Mouse (Mus musculus): ENCODE measurements around the gene Fhdc1. TPM values are rescaled to one million over a fixed set of nuclear protein-coding genes. Genes with fewer than 3 reads are reported as not detected.
A peak's percentile ranks its signal among the peaks of the same experiment; 100 is the strongest.

Fhdc1 gene
- 2.0 and 2.1 TPM in 2 replicates for polyA plus RNA-seq (2016; fragmentation: Nextera tagmentation; extraction: Ambion mirVana)

DNA sequence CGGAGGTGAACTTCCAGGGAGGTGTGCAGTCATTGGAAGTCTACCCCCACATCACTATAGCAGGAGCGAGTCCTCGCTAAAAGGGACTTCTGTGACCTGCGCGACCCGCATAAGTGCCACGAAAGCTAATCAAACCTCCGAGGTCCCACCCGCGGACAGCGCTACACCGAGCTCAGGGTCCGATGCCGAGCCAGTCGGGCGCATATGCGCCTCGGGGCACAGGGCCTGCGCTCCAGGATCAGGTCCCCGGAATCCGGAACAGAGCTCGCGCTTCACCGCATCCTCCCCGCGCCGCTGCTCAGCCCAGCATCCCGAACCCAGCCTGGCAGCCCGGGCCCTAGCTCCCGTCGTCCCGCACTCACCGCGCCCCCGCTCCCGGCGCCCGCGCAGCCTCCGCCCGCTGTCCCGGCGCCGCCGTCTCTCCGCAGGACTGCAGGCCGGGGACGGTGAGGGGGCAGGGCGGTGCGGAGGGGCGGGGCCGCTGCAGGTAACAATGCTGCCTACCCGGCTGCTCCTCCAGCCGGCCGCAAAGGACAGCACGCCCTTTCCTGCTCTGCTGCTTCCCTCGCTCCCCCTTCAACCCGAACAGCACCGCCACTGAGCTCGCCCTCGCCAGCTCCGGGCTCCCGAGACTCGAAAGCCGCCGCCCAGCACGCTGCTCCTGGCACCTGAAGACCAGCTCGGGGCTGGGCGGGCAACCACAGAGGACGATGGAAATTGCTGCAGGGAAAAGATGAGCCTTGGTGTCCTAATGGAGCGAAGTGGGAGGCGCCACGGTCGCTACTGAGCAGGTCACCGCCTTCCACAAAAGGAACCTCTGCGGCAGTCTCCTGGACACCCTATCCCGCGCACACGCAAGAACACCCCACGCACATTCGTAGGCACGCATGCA, at the start of gene Fhdc1:
Fhdc1 (minus strand) TSS at position 424 of the 892 bp plus-strand sequence.
- Histone ChIP-seq H3K4me3 (peak within 1 kb of the TSS; percentile 78), H3K36me3 (no peaks in the 10 kb centered on the region), H3K9me3 (replicated peaks) (no peaks in the 10 kb centered on the region), H3K27ac (replicated peaks) (peak within 1 kb of the TSS; percentile 77), H3K27me3 (ENCODE audit: low read depth, poor library complexity, severe bottlenecking) (peaks cover 84% of the 10 kb centered on the region), H3K4me1 (peaks cover 44% of the 10 kb centered on the region)
- WGBS, result under 1% methylated on average over 82 of the region's 82 CpGs
- peak; percentile 75 for DNase-seq (ENCODE audit: low spot score)

DNA sequence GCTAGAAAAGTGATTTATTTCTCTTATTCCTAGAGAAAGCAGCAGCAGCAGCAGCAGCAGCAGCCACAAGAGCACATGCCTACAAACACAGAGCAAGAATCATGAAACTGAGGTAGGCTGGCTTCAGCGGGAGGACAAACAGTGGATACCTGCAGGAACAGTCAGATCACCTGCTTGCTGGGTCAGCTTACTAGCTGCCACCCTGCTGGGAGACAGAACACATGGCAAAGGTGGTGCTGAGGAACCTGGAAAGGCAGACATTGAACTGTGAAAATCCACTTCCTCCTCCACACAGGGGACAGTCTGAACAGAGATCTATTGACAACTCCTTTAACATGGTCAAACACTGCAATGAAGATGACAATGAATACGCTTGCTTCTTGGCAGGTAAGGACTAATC, 48.8 kb upstream of the Fhdc1 start:
- Histone ChIP-seq H3K27ac (replicated peaks) (no peak overlapping the region), H3K27me3 (ENCODE audit: low read depth, poor library complexity, severe bottlenecking) (no peaks in the 10 kb centered on the region), H3K4me3 (no peak overlapping the region), H3K4me1 (no peaks in the 10 kb centered on the region), H3K9me3 (replicated peaks) (no peaks in the 10 kb centered on the region), H3K36me3 (peaks cover 9% of the 10 kb centered on the region)
- DNase-seq (ENCODE audit: low spot score), result no peak
- 75% methylated on average over 2 of the region's 2 CpGs for WGBS

DNA sequence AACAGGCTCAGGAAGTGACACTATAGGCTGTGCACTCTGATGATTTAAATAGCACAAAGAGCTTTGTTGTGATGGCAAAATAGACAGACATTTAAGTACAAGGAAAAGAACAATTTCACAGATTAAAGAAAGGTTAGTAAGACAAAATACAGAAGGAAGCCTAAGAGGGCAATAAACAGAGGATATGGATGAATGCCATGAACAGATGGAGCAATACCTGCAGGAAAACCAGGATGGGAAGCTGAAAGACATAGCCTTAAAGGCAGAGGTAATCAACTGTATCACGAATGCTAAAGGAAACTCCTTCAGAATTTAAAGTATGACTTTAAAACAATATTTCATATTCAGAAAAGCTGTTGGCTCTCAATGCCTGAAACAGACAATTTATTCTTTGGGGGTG, 44.7 kb upstream of the Fhdc1 start:
- DNase-seq (ENCODE audit: low spot score), result no peak
- Histone ChIP-seq H3K36me3 (peaks cover 6% of the 10 kb centered on the region), H3K27me3 (ENCODE audit: low read depth, poor library complexity, severe bottlenecking) (no peaks in the 10 kb centered on the region), H3K9me3 (replicated peaks) (no peaks in the 10 kb centered on the region), H3K27ac (replicated peaks) (no peak overlapping the region), H3K4me1 (no peaks in the 10 kb centered on the region), H3K4me3 (no peak overlapping the region)
- WGBS, result 90% methylated on average over 1 of the region's 1 CpGs

DNA sequence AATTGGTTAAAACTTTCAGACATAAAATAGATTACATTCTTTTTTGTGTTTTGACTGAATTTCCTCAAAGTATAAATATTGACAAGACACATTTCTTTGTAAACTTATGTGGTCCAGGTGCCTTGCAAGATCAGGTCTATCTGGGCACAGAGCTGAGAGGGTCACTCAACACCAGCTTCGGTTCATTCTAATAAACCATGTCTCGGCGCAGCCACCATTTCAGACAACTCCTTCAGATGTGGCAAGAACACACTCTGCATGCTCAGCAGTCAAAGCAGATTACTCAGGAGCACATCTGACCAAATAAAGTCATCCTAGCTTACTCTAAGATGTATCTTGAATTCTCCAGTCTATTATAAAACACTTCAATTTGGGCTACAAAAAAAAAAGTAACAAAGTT, 35.9 kb upstream of the Fhdc1 start:
- DNase-seq (ENCODE audit: low spot score), result no peak
- H3K27me3 ChIP-seq (ENCODE audit: low read depth, poor library complexity, severe bottlenecking), result no peaks in the 10 kb centered on the region
- peaks cover 5% of the 10 kb centered on the region; the same call in 1 of the 2 replicates for H3K36me3 ChIP-seq
- no peak overlapping the region for H3K27ac ChIP-seq (replicated peaks)
- WGBS, result 96% methylated on average over 3 of the region's 3 CpGs
- H3K9me3 ChIP-seq (replicated peaks), result no peaks in the 10 kb centered on the region
- peaks cover 6% of the 10 kb centered on the region for H3K4me1 ChIP-seq
- no peak overlapping the region for H3K4me3 ChIP-seq

DNA sequence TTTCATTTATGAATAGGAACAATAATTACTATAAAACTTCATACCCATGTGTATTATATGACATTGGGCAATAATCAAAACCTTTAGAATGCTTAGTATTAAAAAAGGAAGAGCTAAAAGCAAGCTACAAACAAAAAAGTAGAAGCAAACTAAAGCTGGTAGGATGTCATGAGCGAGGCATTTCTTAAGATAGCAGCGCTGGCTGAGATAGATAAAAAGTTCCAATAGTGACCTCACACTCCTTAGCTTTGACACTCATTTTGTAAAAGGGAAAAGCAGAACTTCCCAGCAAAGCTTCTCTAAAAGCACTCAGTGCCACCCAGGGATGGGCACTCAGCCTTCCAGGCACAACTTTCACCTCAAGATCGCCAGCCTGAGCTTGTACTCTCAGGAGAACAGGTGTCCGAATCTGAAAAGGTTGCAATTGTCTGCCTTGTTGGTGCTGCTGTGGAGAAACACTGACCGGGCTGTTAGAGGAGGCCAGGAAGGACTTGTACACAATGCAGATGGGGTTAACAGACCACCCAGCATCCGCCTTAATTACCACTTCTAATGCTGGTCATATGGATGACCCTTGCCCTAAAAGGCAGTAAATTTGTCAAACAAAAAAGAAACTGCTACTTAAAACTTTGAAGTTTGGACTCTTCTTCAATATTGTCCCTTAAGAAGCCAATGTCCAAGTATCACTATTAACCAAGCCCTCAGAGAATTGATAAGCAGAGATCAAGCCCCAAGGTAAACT, 32.7 kb upstream of the Fhdc1 start:
- Histone ChIP-seq H3K36me3 (no peaks in the 10 kb centered on the region; the same call in 1 of the 2 replicates), H3K27ac (replicated peaks) (0 out of 2 replicates have a peak overlapping the region, but pooled peaks have one; percentile 33), H3K27me3 (ENCODE audit: low read depth, poor library complexity, severe bottlenecking) (no peaks in the 10 kb centered on the region), H3K4me3 (no peak overlapping the region), H3K4me1 (peaks cover 6% of the 10 kb centered on the region), H3K9me3 (replicated peaks) (no peaks in the 10 kb centered on the region)
- DNase-seq (ENCODE audit: low spot score), result no peak
- 83% methylated on average over 6 of the region's 6 CpGs for WGBS

DNA sequence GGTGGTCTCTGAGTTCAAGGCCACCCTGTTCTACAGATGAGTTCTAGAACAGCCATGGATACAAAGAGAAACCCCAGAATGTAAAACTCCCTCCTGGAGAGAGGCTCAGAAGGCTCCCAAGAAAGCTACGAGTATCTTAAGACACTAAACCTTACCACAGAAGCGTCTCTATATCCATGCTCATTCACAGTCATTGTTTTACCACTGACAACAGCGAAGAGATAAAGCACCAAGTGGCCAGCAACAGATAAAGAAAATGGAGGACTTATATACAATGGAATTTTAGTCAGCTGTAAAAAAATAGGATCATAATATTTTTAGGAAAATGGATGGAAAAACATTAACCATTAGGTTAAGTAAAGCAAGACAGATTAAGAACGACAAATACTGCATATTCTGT, 25.0 kb upstream of the Fhdc1 start:
- 91% methylated on average over 4 of the region's 4 CpGs for WGBS
- H3K4me3 ChIP-seq, result no peak overlapping the region
- no peaks in the 10 kb centered on the region for H3K27me3 ChIP-seq (ENCODE audit: low read depth, poor library complexity, severe bottlenecking)
- H3K27ac ChIP-seq (replicated peaks), result no peak overlapping the region
- no peak for DNase-seq (ENCODE audit: low spot score)
- no peaks in the 10 kb centered on the region for H3K9me3 ChIP-seq (replicated peaks)
- H3K36me3 ChIP-seq, result peaks cover 4% of the 10 kb centered on the region; the same call in 1 of the 2 replicates
- peaks cover 23% of the 10 kb centered on the region for H3K4me1 ChIP-seq

DNA sequence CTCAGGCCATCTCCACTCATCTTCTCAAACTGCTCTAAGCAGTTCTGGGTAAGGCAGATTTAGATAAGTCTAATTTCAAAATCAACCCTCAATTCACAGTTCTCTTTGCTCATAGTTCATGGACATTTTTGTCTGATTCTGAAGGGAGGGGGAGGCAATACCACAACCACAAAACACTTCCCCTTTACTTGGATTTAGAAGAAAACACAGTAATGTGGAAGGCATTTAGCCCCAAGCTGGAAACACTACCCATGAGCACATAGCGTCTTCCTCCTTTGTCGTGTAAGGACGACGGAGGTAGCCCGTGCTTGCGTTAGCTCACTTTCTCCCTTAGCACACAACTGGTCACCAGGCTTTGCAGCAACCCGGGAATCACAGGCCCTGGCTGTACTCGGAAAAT, 24.1 kb upstream of the Fhdc1 start:
- 91% methylated on average over 8 of the region's 8 CpGs for WGBS
- Histone ChIP-seq H3K9me3 (replicated peaks) (no peaks in the 10 kb centered on the region), H3K27ac (replicated peaks) (no peak overlapping the region), H3K4me3 (no peak overlapping the region), H3K27me3 (ENCODE audit: low read depth, poor library complexity, severe bottlenecking) (no peaks in the 10 kb centered on the region), H3K4me1 (peaks cover 23% of the 10 kb centered on the region), H3K36me3 (peaks cover 4% of the 10 kb centered on the region; the same call in 1 of the 2 replicates)
- DNase-seq (ENCODE audit: low spot score), result no peak

DNA sequence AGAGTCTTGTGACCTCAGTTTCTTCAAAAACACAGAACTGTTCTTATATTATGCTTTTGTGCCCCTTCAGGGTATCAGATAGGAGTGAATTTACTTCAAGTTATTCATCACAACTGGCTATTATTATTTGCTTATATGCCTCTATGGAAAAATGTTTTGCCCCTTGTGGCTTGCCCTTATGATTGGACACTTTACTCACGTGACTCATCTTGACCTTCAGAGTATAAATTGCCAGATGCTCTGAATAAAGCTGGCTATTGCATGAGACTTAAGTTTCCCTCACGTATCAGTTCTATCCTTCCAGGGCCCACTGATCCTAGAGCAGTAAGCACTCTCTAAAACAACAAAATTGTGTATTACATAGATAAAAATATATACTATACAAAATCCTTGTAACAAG, 21.9 kb upstream of the Fhdc1 start:
- no peak overlapping the region for H3K27ac ChIP-seq (replicated peaks)
- no peak overlapping the region for H3K4me3 ChIP-seq
- no peak for DNase-seq (ENCODE audit: low spot score)
- WGBS, result 78% methylated on average over 2 of the region's 2 CpGs
- H3K27me3 ChIP-seq (ENCODE audit: low read depth, poor library complexity, severe bottlenecking), result no peaks in the 10 kb centered on the region
- no peaks in the 10 kb centered on the region for H3K9me3 ChIP-seq (replicated peaks)
- peaks cover 19% of the 10 kb centered on the region for H3K4me1 ChIP-seq
- H3K36me3 ChIP-seq, result 0 out of 2 replicates have a peak, but pooled peaks cover 4% of the 10 kb centered on the region

DNA sequence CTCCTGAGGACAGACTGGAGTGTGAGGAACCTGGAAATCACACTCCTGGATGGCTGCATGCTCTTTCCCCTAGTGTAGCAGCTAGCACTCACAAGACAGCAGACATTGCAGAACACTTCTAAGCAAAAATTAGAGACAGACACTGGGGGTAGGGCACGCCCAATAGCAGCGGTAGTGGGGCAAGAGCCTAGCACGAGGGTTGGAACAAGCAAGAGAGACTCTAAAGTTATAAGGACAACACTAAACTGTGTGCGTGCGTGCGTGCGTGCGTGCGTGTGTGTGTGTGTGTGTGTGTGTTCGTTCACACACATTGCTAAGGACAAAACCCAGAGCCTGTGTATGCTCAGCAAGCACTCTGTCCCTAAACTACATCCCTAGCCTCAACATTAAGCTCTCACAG, 20.3 kb upstream of the Fhdc1 start:
- WGBS, result 89% methylated on average over 10 of the region's 10 CpGs

DNA sequence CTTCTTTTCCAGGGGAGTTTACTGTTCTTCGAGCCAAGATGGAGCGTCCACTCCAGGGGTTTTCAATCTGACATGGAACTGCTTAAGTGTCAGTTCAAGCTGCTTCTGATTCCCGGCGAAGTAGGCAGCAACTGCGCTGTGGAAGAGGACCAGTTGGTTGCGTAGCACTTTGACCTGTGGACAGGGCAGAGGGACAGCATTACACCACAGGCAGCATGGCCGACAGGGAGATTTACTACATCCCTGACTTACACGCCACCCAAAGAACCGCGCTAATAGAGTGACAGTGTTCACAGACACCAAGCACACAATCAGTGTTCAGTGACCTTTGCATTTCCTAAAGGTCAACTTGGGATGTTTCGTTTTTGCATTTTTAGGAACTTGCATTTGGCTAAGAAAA, 17.5 kb upstream of the Fhdc1 start:
- Histone ChIP-seq H3K9me3 (replicated peaks) (no peaks in the 10 kb centered on the region), H3K27ac (replicated peaks) (no peak overlapping the region), H3K27me3 (ENCODE audit: low read depth, poor library complexity, severe bottlenecking) (no peaks in the 10 kb centered on the region), H3K36me3 (peaks cover 8% of the 10 kb centered on the region; the same call in 1 of the 2 replicates), H3K4me1 (peaks cover 19% of the 10 kb centered on the region), H3K4me3 (no peak overlapping the region)
- 87% methylated on average over 11 of the region's 11 CpGs for WGBS
- DNase-seq (ENCODE audit: low spot score), result no peak

More for the DNA sequence above, 20.3 kb upstream of the Fhdc1 start:
- Histone ChIP-seq H3K27me3 (ENCODE audit: low read depth, poor library complexity, severe bottlenecking) (no peaks in the 10 kb centered on the region), H3K4me1 (peaks cover 19% of the 10 kb centered on the region), H3K27ac (replicated peaks) (no peak overlapping the region), H3K36me3 (peaks cover 7% of the 10 kb centered on the region; the same call in 1 of the 2 replicates), H3K9me3 (replicated peaks) (no peaks in the 10 kb centered on the region), H3K4me3 (no peak overlapping the region)
- no peak for DNase-seq (ENCODE audit: low spot score)

DNA sequence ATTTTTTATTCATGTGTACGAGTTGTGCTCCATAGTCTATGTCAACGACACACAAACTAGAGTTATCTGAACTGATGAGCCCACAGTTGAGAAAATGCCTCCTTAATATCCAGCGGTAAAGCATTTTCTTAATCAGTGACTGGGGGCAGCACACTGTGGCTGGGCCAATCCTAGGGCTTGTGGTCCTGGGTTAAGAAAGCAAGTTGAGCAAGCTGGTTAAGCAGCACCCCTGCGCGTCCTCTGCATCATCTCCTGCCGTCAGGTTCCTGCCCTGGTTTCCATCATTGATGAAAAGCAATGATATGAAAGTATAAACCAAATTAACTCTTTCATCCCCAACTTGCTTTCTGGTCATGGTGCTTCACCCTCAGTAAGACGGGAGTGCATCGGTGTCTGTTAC, 12.4 kb upstream of the Fhdc1 start:
- Histone ChIP-seq H3K36me3 (peaks cover 11% of the 10 kb centered on the region; the same call in 1 of the 2 replicates), H3K4me1 (peaks cover 26% of the 10 kb centered on the region), H3K27ac (replicated peaks) (no peak overlapping the region), H3K27me3 (ENCODE audit: low read depth, poor library complexity, severe bottlenecking) (no peaks in the 10 kb centered on the region), H3K9me3 (replicated peaks) (no peaks in the 10 kb centered on the region), H3K4me3 (no peak overlapping the region)
- WGBS, result 96% methylated on average over 8 of the region's 8 CpGs
- DNase-seq (ENCODE audit: low spot score), result no peak

DNA sequence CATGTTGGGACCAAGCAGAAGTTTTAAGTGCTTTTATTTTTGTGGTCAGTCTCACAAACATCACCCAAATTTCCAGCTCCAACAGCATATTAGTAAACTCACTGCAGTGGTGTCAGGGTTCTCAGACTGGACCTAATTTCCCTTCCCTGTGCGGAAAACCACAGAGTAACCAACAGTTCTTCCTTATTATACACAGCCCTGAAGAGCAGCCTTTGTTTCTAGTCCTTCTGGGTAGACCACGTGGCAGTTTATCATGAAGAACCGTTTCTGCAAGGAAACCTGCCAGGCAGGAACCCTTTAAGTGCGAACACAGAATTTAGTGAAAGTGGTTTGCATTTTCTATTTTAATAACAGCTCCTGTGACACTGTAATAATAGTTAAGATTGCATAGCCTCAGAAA, 11.9 kb upstream of the Fhdc1 start:
- peaks cover 11% of the 10 kb centered on the region; the same call in 1 of the 2 replicates for H3K36me3 ChIP-seq
- no peaks in the 10 kb centered on the region for H3K9me3 ChIP-seq (replicated peaks)
- H3K27me3 ChIP-seq (ENCODE audit: low read depth, poor library complexity, severe bottlenecking), result no peaks in the 10 kb centered on the region
- H3K4me3 ChIP-seq, result no peak overlapping the region
- no peak overlapping the region for H3K27ac ChIP-seq (replicated peaks)
- WGBS, result 86% methylated on average over 4 of the region's 4 CpGs
- no peak for DNase-seq (ENCODE audit: low spot score)
- H3K4me1 ChIP-seq, result peaks cover 30% of the 10 kb centered on the region

All from midbrain, embryonic 10.5 days (tissue).